ENCODE assay signal across 13 mouse cellular contexts in genomic region chr3:136769486-136769882, GRCm38 (mm10).
DNase-seq lines count a peak whose midpoint lies in the region; ATAC-seq and TF ChIP-seq lines count a peak whose summit lies in the region.
"Had no signal": no experiment of that assay in that cellular context is flagged by ENCODE, and none has a peak within 500 bp of the region (broad histone marks: within the 10 kb centered on the region; RNA-seq: fewer than 3 reads in every experiment).

No protein-coding gene starts in this region.

- no peaks in the 10 kb centered on the region for H3K36me3 ChIP-seq in liver, embryonic 14.5 days (replicated peaks; ENCODE audit: control insufficient read depth, insufficient read depth, low read depth)
- no peaks in the 10 kb centered on the region for H3K36me3 ChIP-seq in intestine, embryonic 16.5 days (ENCODE audit: control insufficient read depth, insufficient read depth, low read length)

- H3K4me3 ChIP-seq in liver, embryonic 14.5 days (ENCODE audit: insufficient read depth in 1 of 2, low read depth in 2 of 2, low read length in 2 of 2), result no peak overlapping the region
- no peak overlapping the region for H3K4me3 ChIP-seq in intestine, embryonic 16.5 days (ENCODE audit: low read length)

- H3K27me3 ChIP-seq in liver, embryonic 14.5 days (ENCODE audit: control insufficient read depth, insufficient read depth, low read length), result no peaks in the 10 kb centered on the region
- H3K27me3 ChIP-seq in intestine, embryonic 16.5 days (replicated peaks; ENCODE audit: control insufficient read depth, insufficient read depth, low read length), result no peaks in the 10 kb centered on the region

- ATAC-seq in frontal cortex, adult (ENCODE audit: low TSS enrichment), result 0 out of 2 replicates have a peak, but pooled peaks have one; percentile 3
- ATAC-seq in liver, embryonic 14.5 days (ENCODE audit: insufficient read depth), result no peak
- peak; percentile 68 for ATAC-seq in intestine, embryonic 16.5 days
- ATAC-seq: forebrain, embryonic 16.5 days had no signal

- TF ChIP-seq CTCF in liver, embryonic 14.5 days (IDR thresholded peaks at IDR 0.05; ENCODE audit: low read depth), result 0 out of 2 replicates have a peak, but pooled peaks have one; percentile 21

- H3K4me1 ChIP-seq in liver, embryonic 14.5 days (replicated peaks; ENCODE audit: control insufficient read depth in 2 of 2, insufficient read depth in 2 of 2, low read length in 1 of 2), result peaks cover 3 to 9% of the 10 kb centered on the region in 2 experiments
- 0 out of 2 replicates have a peak, but pooled peaks cover 7% of the 10 kb centered on the region for H3K4me1 ChIP-seq in intestine, embryonic 16.5 days (ENCODE audit: control insufficient read depth, insufficient read depth, low read length)

- H3K9ac ChIP-seq in liver, embryonic 14.5 days (replicated peaks), result no peak overlapping the region
- no peak overlapping the region for H3K9ac ChIP-seq in intestine, embryonic 16.5 days (ENCODE audit: low read depth, low read length)

- no peaks in the 10 kb centered on the region for H3K9me3 ChIP-seq in liver, embryonic 14.5 days (ENCODE audit: control insufficient read depth, low read length)
- no peaks in the 10 kb centered on the region for H3K9me3 ChIP-seq in intestine, embryonic 16.5 days (ENCODE audit: control insufficient read depth, low read length)

- H3K4me2 ChIP-seq in liver, embryonic 14.5 days (ENCODE audit: low read depth), result no peak overlapping the region
- H3K4me2 ChIP-seq in intestine, embryonic 16.5 days (ENCODE audit: low read depth, low read length), result no peak overlapping the region

- no peak overlapping the region for H3K27ac ChIP-seq in liver, embryonic 14.5 days
- H3K27ac ChIP-seq in intestine, embryonic 16.5 days (ENCODE audit: low read length), result no peak overlapping the region
- H3K27ac ChIP-seq: macrophage had no signal

- no peak for TF ChIP-seq EP300 in liver, embryonic 14.5 days (IDR thresholded peaks at IDR 0.05; ENCODE audit: low read depth)

- WGBS in liver, embryonic 14.5 days (ENCODE audit: insufficient replicate concordance), result 25% methylated on average over 1 of the region's 1 CpGs
- 66% methylated on average over 1 of the region's 1 CpGs for WGBS in intestine, embryonic 16.5 days

- no peak for DNase-seq in frontal cortex, postnatal 25 days (ENCODE audit: low spot score in 2 of 2)
- no peak for DNase-seq in liver, embryonic 14.5 days (ENCODE audit: low read depth in 3 of 3, low spot score in 3 of 3)
- DNase-seq in liver (no peak), ES-CJ7 (ENCODE audit: low read depth, low spot score) (peak; percentile 9)
- no peak for DNase-seq in B cell, adult 2 months
- DNase-seq in adrenal gland, postnatal 14 days, result no peak
- DNase-seq: cerebellum, adult 18-20 months; kidney, postnatal 14 days; thymus, adult 18-20 months had no signal
